Mouse (Mus musculus) neural tube, embryonic 15.5 days (tissue): ENCODE measurements around the gene Rangap1. TPM values are rescaled to one million over a fixed set of nuclear protein-coding genes. Genes with fewer than 3 reads are reported as not detected.

Source experiments
- ATAC-seq: fragments of 200-750 bp; cut with Nextera tagmentation; 2 replicates; pipeline ENCODE4 v1.8.0; 2017; ENCODE audit warnings: mild to moderate bottlenecking, moderate TSS enrichment, moderate library complexity; ENCODE audit not compliant: low FRiP score
- H3K27ac ChIP-seq: fragments of 300-500 bp; sonication (generic); replicated peaks from 2 replicates; pipeline ENCODE4 v1.5.1; 2015; ENCODE audit warnings: mild to moderate bottlenecking, inconsistent platforms
- H3K27me3 ChIP-seq: fragments of 300-500 bp; sonication (generic); replicated peaks from 2 replicates; pipeline ENCODE4 v1.6.1; 2015; ENCODE audit warnings: inconsistent platforms
- H3K36me3 ChIP-seq: fragments of 300-500 bp; sonication (generic); 2 replicates; pipeline ENCODE4 v1.6.1; 2015; ENCODE audit warnings: inconsistent platforms
- H3K4me1 ChIP-seq: fragments of 300-500 bp; sonication (generic); 2 replicates; pipeline ENCODE4 v1.6.1; 2015; ENCODE audit warnings: inconsistent platforms
- H3K4me2 ChIP-seq: fragments of 300-500 bp; sonication (generic); 2 replicates; pipeline ENCODE4 v1.6.1; 2015; ENCODE audit warnings: inconsistent platforms, mild to moderate bottlenecking, moderate library complexity
- H3K4me3 ChIP-seq: fragments of 300-500 bp; sonication (generic); replicated peaks from 2 replicates; pipeline ENCODE4 v1.5.1; 2015; ENCODE audit warnings: mild to moderate bottlenecking, inconsistent platforms
- H3K9ac ChIP-seq: fragments of 300-500 bp; sonication (generic); replicated peaks from 2 replicates; pipeline ENCODE4 v1.6.1; 2015; ENCODE audit warnings: mild to moderate bottlenecking, inconsistent platforms
- H3K9me3 ChIP-seq: fragments of 300-500 bp; sonication (generic); replicated peaks from 2 replicates; pipeline ENCODE4 v1.6.1; 2016; ENCODE audit warnings: inconsistent platforms
- WGBS: fragments of 180-500 bp; shearing (Covaris S2); methylation state at CpG from one replicate; pipeline ENCODE4 v1.1.7; 2015; ENCODE audit warnings: mixed read lengths; 5-methylcytosine and 5-hydroxymethylcytosine counted together
- polyA plus RNA-seq: library from polyadenylated mRNA; unstranded; fragments of >200 nt; fragmentation: Nextera tagmentation; extraction: Ambion mirVana; gene quantifications from 2 replicates; pipeline ENCODE4 v1.2.1, GENCODE M21; 2015

The Rangap1 gene
- polyA plus RNA-seq, 1 experiment from 2014 or later, result 128 TPM

DNA sequence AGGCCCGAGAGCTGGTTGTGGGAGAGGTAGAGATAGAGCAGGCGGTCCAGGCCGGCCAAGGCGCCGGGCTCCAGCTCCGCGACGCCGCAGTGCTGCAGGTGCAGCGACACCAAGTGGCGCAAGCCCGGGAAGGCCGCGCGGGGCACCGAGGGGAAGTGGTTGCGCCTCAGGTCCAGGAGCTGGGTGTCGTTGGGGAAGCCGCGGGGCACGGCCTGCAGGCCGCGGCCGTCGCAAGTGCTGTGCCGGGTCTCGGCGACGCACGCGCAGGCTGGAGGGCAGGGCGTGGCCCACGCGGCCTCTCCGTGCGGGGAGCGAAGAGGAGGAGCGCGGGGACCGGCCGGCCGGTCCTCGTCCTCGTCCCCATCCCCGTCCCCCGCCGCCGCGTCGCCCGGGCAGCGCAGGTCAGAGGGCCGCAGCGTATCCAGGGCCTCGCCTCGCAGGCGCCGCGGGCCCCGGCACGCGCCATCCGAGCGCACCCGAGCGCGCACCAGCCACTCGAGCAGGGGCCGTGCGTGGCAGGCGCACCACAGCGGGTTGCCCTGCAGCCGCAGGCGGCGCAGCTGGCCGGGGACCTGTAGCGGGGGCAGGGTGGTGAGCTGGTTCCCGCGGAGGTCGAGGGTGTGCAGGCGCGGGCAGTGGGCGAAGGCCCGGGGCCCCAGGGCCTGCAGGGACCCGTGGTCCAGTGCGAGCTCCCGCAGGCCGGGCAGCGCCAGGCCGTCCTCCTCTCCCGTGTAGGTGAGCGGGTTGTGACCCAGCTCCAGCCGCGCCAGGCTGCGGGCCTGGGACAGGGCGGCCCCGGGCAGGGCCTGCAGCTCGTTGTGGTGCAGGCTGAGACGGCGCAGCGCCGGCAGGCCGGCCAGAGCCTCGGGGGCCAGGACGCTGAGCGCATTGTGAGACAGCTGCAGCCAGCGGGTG, 51.1 kb downstream of the Rangap1 start:
- peak overlapping the region; percentile 55 for H3K4me3 ChIP-seq
- H3K36me3 ChIP-seq, result peaks cover 2% of the 10 kb centered on the region; the same call in 1 of the 2 replicates
- H3K4me1 ChIP-seq, result peaks cover 26% of the 10 kb centered on the region
- peak overlapping the region; percentile 73 for H3K9ac ChIP-seq
- peak overlapping the region; percentile 33 for H3K27ac ChIP-seq
- under 1% methylated on average over 66 of the region's 107 CpGs for WGBS
- H3K27me3 ChIP-seq, result peaks cover 36% of the 10 kb centered on the region
- ATAC-seq, result peak; percentile 81
- H3K4me2 ChIP-seq, result peak overlapping the region; percentile 95
- H3K9me3 ChIP-seq, result no peaks in the 10 kb centered on the region

DNA sequence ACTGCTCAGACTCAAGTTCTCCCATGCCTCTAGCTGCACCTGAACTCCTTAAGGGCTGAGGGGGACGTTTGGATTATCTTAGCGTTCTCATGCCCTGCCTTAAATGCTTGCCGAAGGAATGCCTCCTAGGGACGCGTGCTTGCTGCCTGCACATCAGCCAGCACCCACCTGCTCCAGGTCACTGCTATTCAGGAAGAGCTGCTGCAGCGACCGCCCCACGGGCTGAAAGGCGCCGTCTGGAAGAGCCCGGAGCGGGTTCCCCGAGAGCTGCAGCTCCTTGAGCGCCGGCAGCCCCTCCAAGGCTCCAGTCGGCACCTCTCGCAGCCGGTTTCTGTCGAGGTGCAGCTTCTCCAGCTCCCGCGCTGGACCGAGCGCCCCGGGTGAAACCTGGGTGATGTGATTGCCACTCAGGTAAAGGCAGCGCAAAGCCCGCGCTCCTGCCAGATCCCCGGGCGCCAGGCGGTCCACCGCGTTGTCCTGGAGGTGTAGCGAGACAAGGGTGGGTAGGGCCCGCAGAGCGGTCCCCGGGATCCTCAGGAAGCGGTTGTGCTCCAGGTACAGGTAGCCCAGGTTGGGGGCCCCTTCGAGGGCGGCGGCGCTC, 51.9 kb downstream of the Rangap1 start:
- Histone ChIP-seq H3K36me3 (peaks cover 7% of the 10 kb centered on the region), H3K9me3 (no peaks in the 10 kb centered on the region), H3K27me3 (peaks cover 36% of the 10 kb centered on the region), H3K4me1 (peaks cover 26% of the 10 kb centered on the region), H3K4me2 (peak overlapping the region; percentile 95), H3K27ac (peak overlapping the region; percentile 33), H3K9ac (peak overlapping the region; percentile 73), H3K4me3 (peak overlapping the region; percentile 55)
- ATAC-seq, result no peak; the same call in 1 of the 2 replicates
- 3% methylated on average over 41 of the region's 41 CpGs for WGBS

DNA sequence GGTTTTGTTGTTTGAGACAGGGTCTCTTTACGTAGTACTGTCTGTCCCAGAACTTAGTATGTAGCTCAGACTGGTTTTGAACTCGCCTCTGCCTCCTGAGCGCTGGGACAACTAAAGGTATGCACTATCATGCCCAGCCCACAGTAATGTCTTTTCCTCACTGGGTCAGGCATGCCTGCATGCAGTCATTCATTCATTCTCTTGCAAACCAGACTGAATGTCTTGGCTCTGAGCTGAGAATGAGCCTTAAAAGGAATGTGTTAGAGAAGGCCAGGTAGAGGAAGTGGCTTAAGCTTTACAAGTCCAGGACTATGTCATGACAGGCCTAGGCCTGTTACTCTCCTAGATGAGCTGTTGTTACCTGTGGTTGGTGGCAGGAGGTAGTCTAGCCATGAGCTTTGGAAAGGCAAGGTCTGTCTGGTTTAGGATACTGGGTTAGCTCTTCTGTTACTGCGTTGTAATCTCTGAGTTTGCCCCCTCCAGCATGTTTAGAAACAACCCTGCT, 65.0 kb downstream of the Rangap1 start:
- ATAC-seq, result no peak
- H3K4me1 ChIP-seq, result no peaks in the 10 kb centered on the region
- H3K9me3 ChIP-seq, result no peaks in the 10 kb centered on the region
- no peaks in the 10 kb centered on the region for H3K27me3 ChIP-seq
- no peak overlapping the region for H3K9ac ChIP-seq
- no peak overlapping the region for H3K4me2 ChIP-seq
- no peak overlapping the region for H3K27ac ChIP-seq
- H3K36me3 ChIP-seq, result peaks cover 81% of the 10 kb centered on the region
- WGBS, result 93% methylated on average over 4 of the region's 4 CpGs
- H3K4me3 ChIP-seq, result no peak overlapping the region

DNA sequence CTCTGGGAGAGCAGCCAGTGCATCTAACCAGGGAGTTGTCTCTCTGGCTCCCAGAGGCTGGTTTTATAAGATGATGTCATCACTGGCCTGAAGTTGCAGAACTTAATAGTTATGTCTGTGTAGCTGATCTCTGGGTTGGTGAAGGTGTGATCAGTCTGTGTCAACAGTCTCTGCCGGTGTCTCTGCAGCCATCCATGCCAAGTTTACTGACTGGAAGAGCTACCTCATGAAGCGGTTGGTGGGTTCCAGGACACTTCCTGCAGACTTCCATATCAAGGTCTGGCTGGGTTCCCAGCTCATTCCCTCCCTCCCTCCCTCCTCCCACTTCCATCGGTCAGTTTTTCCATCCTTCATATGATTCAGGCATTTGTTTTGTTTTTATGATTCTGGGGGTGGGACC, 68.7 kb downstream of the Rangap1 start:
- Histone ChIP-seq H3K36me3 (peaks cover 56% of the 10 kb centered on the region), H3K27me3 (no peaks in the 10 kb centered on the region), H3K9ac (no peak overlapping the region), H3K9me3 (no peaks in the 10 kb centered on the region), H3K27ac (no peak overlapping the region), H3K4me3 (no peak overlapping the region), H3K4me2 (no peak overlapping the region), H3K4me1 (no peaks in the 10 kb centered on the region)
- WGBS, result 90% methylated on average over 3 of the region's 3 CpGs
- no peak for ATAC-seq

DNA sequence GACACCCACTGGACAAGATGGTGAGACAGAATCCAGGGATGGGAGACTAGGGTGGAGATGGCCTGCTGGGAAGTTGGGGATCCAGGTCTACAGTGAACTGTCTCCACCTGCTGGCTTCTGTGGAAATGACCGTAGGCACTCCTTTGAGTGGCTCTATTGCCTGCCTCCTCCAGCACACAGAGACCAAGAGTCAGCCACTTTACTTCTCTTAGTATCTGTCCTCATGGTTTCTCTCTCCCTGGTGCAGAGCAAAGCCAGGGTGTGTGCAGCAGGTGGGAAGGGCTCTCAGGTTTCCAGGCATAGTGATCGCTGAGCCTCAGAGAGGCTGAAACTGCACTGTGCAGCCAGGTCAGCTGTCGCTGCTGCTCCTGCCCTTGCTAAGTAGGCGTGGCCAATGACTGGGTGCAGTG, 75.1 kb downstream of the Rangap1 start:
- no peak for ATAC-seq
- Histone ChIP-seq H3K27me3 (no peaks in the 10 kb centered on the region), H3K9me3 (no peaks in the 10 kb centered on the region), H3K4me1 (peaks cover 6% of the 10 kb centered on the region; the same call in 1 of the 2 replicates), H3K4me3 (no peak overlapping the region), H3K27ac (no peak overlapping the region), H3K36me3 (peaks cover 47% of the 10 kb centered on the region), H3K4me2 (no peak overlapping the region), H3K9ac (no peak overlapping the region)
- WGBS, result 86% methylated on average over 4 of the region's 4 CpGs

- ATAC-seq, result no peak
- Histone ChIP-seq H3K4me2 (no peak overlapping the region), H3K4me3 (no peak overlapping the region), H3K9ac (no peak overlapping the region), H3K36me3 (peaks cover 35% of the 10 kb centered on the region), H3K27ac (no peak overlapping the region), H3K9me3 (no peaks in the 10 kb centered on the region), H3K4me1 (peaks cover 15% of the 10 kb centered on the region), H3K27me3 (no peaks in the 10 kb centered on the region)
- WGBS, result 93% methylated on average over 10 of the region's 10 CpGs
Observed at GRCm38 (mm10) chr15:81666957-81667356, 78.4 kb downstream of the Rangap1 start.

DNA sequence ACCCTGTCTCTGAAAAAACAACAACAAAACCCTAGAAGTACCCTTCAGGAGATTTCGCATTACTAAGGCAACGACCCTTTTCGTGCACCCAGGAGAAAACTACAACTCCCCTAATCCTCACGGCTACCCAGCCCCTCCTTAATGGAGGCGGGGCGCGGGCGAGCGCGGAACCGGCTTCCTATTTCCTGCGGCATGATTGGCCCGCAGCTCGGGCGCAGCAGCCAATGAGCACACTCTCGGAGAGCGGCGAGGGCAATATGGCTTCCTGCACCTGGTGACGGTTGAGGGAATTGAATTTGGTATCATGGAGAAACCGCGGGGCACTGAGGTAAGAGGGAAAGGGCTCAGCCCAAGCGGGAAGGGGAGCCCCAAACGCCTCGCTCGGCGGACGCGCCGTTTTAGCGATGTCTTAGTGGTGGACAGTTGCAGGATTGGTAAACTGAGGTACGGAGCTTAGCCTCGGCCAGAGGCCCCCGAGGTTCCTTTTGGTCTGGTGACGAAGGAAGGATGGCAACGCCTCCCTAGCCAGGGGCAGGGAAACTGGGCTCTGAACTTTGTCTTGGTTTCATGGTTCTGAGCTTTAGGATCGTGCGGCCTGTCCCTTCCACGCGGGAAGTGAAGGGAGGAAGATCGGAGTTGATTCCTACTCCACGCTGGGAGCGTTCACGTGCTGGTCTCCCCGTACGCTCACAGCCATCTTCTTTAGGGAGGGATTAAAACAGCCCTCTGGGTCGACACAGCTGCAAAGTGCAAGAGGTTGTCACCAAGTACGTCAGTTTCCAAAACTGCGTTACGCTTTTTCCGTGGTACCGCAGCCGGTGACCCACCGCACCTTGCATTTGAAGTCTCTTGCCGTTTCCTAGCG, 81.4 kb downstream of the Rangap1 start, which contains the start of gene L3mbtl2:
Gene L3mbtl2 (plus strand): TSS at position 193 of the 865 bp plus-strand sequence.
- Histone ChIP-seq H3K27ac (peak within 1 kb of the TSS; percentile 56), H3K36me3 (peaks cover 19% of the 10 kb centered on the region), H3K4me2 (peak within 1 kb of the TSS; percentile 91), H3K4me3 (peak within 1 kb of the TSS; percentile 81), H3K9ac (peak within 1 kb of the TSS; percentile 63), H3K27me3 (no peaks in the 10 kb centered on the region), H3K4me1 (peaks cover 15% of the 10 kb centered on the region), H3K9me3 (no peaks in the 10 kb centered on the region)
- peak; percentile 99 for ATAC-seq
- WGBS, result under 1% methylated on average over 55 of the region's 55 CpGs

GRCm38 (mm10) chr15:81663281-81663680, 82.0 kb downstream of the Rangap1 start:
- Histone ChIP-seq H3K4me2 (peak overlapping the region; percentile 91), H3K4me1 (peaks cover 15% of the 10 kb centered on the region), H3K9me3 (no peaks in the 10 kb centered on the region), H3K4me3 (peak overlapping the region; percentile 81), H3K9ac (no peak overlapping the region), H3K27me3 (no peaks in the 10 kb centered on the region), H3K36me3 (peaks cover 13% of the 10 kb centered on the region), H3K27ac (no peak overlapping the region)
- 59% methylated on average over 10 of the region's 10 CpGs for WGBS
- ATAC-seq, result peak; percentile 29; the same call in 1 of the 2 replicates

DNA sequence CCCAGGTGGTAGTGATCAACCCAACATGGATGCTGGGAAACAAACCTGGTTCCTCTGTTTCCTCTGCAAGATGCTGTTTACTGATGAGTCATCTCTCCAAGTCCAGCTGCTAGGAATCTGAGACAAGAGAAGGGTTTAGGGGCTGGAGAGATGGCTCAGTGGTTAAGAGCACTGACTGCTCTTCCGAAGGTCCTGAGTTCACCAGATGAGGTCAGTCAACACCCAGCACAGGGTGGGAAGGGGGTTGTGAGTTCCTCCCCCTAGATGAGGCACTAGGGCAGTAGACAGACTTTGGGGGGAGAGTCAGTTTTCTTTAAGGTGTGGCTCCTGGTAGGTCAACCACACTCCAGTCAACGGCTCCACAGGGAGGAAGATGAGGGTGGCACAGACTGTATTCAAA, 83.6 kb downstream of the Rangap1 start:
- H3K9me3 ChIP-seq, result no peaks in the 10 kb centered on the region

More for the DNA sequence above, 83.6 kb downstream of the Rangap1 start:
- Histone ChIP-seq H3K4me3 (no peak overlapping the region), H3K9ac (no peak overlapping the region), H3K36me3 (no peaks in the 10 kb centered on the region), H3K4me1 (peaks cover 15% of the 10 kb centered on the region), H3K27ac (no peak overlapping the region), H3K27me3 (no peaks in the 10 kb centered on the region), H3K4me2 (no peak overlapping the region)
- no peak for ATAC-seq
- WGBS, result 95% methylated on average over 2 of the region's 2 CpGs
